Mouse (Mus musculus) limb, embryonic 14.5 days (tissue): ENCODE results near the gene Htra2. TPM values are rescaled to one million over a fixed set of nuclear protein-coding genes. Genes with fewer than 3 reads are reported as not detected.
A peak's percentile ranks its signal among the peaks of the same experiment; 100 is the strongest.

ENCODE experiments used
- ATAC-seq: fragments of 200-750 bp; cut with Nextera tagmentation; 2 replicates; pipeline ENCODE4 v1.8.0; 2017; ENCODE audit warnings: low read depth, moderate number of reproducible peaks, moderate TSS enrichment; ENCODE audit not compliant: low FRiP score
- DNase-seq: peaks from one replicate; pipeline ENCODE4 v3.0.0-alpha.2; 2015; ENCODE audit warnings: low spot score
- H3K27ac ChIP-seq: fragments of 300-500 bp; sonication (generic); replicated peaks from 2 replicates; pipeline ENCODE4 v1.5.1; 2014; ENCODE audit warnings: low read depth, mild to moderate bottlenecking, low read length, moderate library complexity, mixed read lengths
- H3K27me3 ChIP-seq: fragments of 300-500 bp; sonication (generic); 2 replicates; pipeline ENCODE4 v1.6.1; 2014; ENCODE audit warnings: low read length, mixed read lengths; ENCODE audit not compliant: control insufficient read depth, insufficient read depth
- H3K36me3 ChIP-seq: fragments of 300-500 bp; sonication (generic); 2 replicates; pipeline ENCODE4 v1.6.1; 2014; ENCODE audit warnings: mild to moderate bottlenecking, low read length, moderate library complexity, mixed read lengths; ENCODE audit not compliant: control insufficient read depth, insufficient read depth
- H3K4me1 ChIP-seq: fragments of 300-500 bp; sonication (generic); 2 replicates; pipeline ENCODE4 v1.6.1; 2014; ENCODE audit warnings: antibody characterized with exemption, low read length, mixed read lengths; ENCODE audit not compliant: control insufficient read depth, insufficient read depth
- H3K4me2 ChIP-seq: fragments of 300-500 bp; sonication (generic); replicated peaks from 2 replicates; pipeline ENCODE4 v1.6.1; 2014; ENCODE audit warnings: low read depth, mild to moderate bottlenecking, low read length, moderate library complexity; ENCODE audit not compliant: severe bottlenecking
- H3K4me3 ChIP-seq: fragments of 300-500 bp; sonication (generic); replicated peaks from 2 replicates; pipeline ENCODE4 v1.5.1; 2014; ENCODE audit warnings: low read length
- H3K9ac ChIP-seq: fragments of 300-500 bp; sonication (generic); 2 replicates; pipeline ENCODE4 v1.6.1; 2014; ENCODE audit warnings: mild to moderate bottlenecking, low read depth, low read length, moderate library complexity; ENCODE audit not compliant: severe bottlenecking
- H3K9me3 ChIP-seq: fragments of 300-500 bp; sonication (generic); 2 replicates; pipeline ENCODE4 v1.6.1; 2016; ENCODE audit warnings: low read length; ENCODE audit not compliant: control insufficient read depth
- POLR2A ChIP-seq: fragments of 200-500 bp; IDR thresholded peaks from 2 replicates; pipeline ENCODE4 v1.8.0; 2012; ENCODE audit warnings: inconsistent platforms, mild to moderate bottlenecking, moderate library complexity, borderline replicate concordance; ENCODE audit not compliant: insufficient read depth, insufficient read length; ENCODE audit errors: extremely low read depth
- WGBS: fragments of 180-500 bp; shearing (Covaris S2); extraction: QIAGEN DNeasy Blood & Tissue Kit; methylation state at CpG from one replicate; pipeline ENCODE4 v1.1.7; 2014; 5-methylcytosine and 5-hydroxymethylcytosine counted together
- polyA plus RNA-seq, 2 experiments: library from polyadenylated mRNA; depleted of rRNA in 1 of 2; stranded (reverse) in 1 of 2; unstranded in 1 of 2; fragments of >200 nt; fragmentation: Nextera tagmentation in 1 of 2; extraction: Ambion mirVana in 1 of 2; gene quantifications; 2 replicates each; pipeline versions ENCODE4 v1.2.1 to v1.2.3; 2012 to 2014

Htra2 gene
- polyA plus RNA-seq, 2 experiments: 48.4 to 99.8 TPM

- Histone ChIP-seq H3K9ac (peak within 1 kb of the TSS; percentile 9; the same call in 1 of the 2 replicates), H3K4me1 (peaks cover 8% of the 10 kb centered on the region; the same call in 1 of the 2 replicates), H3K27me3 (peaks cover 60% of the 10 kb centered on the region), H3K27ac (no peak within 1 kb of the TSS), H3K9me3 (no peaks in the 10 kb centered on the region), H3K4me2 (peak within 1 kb of the TSS; percentile 49), H3K4me3 (peak within 1 kb of the TSS; percentile 29), H3K36me3 (peaks cover 7% of the 10 kb centered on the region; the same call in 1 of the 2 replicates)
- TF ChIP-seq POLR2A: no peak
- ATAC-seq: no peak
- no peak for DNase-seq
- WGBS: 4% methylated on average over 42 of the region's 42 CpGs
Measured at GRCm38 (mm10) chr6:83086121-83087035, 31.3 kb upstream of the Htra2 start, which contains the start of gene Lbx2. Gene Lbx2 (plus strand): TSS chr6:83086367.

GRCm38 (mm10) chr6:83084477-83084876, 29.4 kb upstream of the Htra2 start:
- WGBS: 6% methylated on average over 6 of the region's 6 CpGs
- H3K9ac ChIP-seq: no peak overlapping the region
- no peak overlapping the region for H3K27ac ChIP-seq
- no peak overlapping the region for H3K4me2 ChIP-seq
- H3K27me3 ChIP-seq: peaks cover 60% of the 10 kb centered on the region
- H3K36me3 ChIP-seq: peaks cover 26% of the 10 kb centered on the region
- no peak for TF ChIP-seq POLR2A
- DNase-seq (no peak), ATAC-seq (no peak)
- H3K9me3 ChIP-seq: no peaks in the 10 kb centered on the region
- no peak overlapping the region for H3K4me3 ChIP-seq
- H3K4me1 ChIP-seq: peaks cover 8% of the 10 kb centered on the region; the same call in 1 of the 2 replicates

GRCm38 (mm10) chr6:83083497-83083896, 28.4 kb upstream of the Htra2 start:
- H3K4me1 ChIP-seq: peaks cover 12% of the 10 kb centered on the region; the same call in 1 of the 2 replicates
- no peak overlapping the region for H3K4me2 ChIP-seq
- H3K4me3 ChIP-seq: no peak overlapping the region
- peaks cover 26% of the 10 kb centered on the region for H3K36me3 ChIP-seq
- DNase-seq (no peak), ATAC-seq (no peak)
- H3K27me3 ChIP-seq: peaks cover 52% of the 10 kb centered on the region
- WGBS: 29% methylated on average over 5 of the region's 5 CpGs
- H3K9ac ChIP-seq: peak overlapping the region; percentile 2; the same call in 1 of the 2 replicates
- no peak overlapping the region for H3K27ac ChIP-seq
- H3K9me3 ChIP-seq: no peaks in the 10 kb centered on the region
- no peak for TF ChIP-seq POLR2A

GRCm38 (mm10) chr6:83080210-83080609, 25.1 kb upstream of the Htra2 start:
- ATAC-seq (no peak), DNase-seq (no peak)
- no peak overlapping the region for H3K27ac ChIP-seq
- TF ChIP-seq POLR2A: no peak
- no peak overlapping the region for H3K9ac ChIP-seq
- WGBS: 96% methylated on average over 5 of the region's 5 CpGs
- peaks cover 26% of the 10 kb centered on the region for H3K36me3 ChIP-seq
- H3K4me3 ChIP-seq: no peak overlapping the region
- no peaks in the 10 kb centered on the region for H3K9me3 ChIP-seq
- peaks cover 28% of the 10 kb centered on the region for H3K27me3 ChIP-seq
- H3K4me2 ChIP-seq: no peak overlapping the region
- H3K4me1 ChIP-seq: 0 out of 2 replicates have a peak, but pooled peaks cover 5% of the 10 kb centered on the region

- DNase-seq (peak; percentile 88), ATAC-seq (peak; percentile 95)
- peak overlapping the region; percentile 82 for H3K27ac ChIP-seq
- H3K4me3 ChIP-seq: peak overlapping the region; percentile 78
- 0 out of 2 replicates have a peak, but pooled peaks cover 5% of the 10 kb centered on the region for H3K4me1 ChIP-seq
- no peaks in the 10 kb centered on the region for H3K9me3 ChIP-seq
- peak overlapping the region; percentile 75 for H3K4me2 ChIP-seq
- under 1% methylated on average over 46 of the region's 46 CpGs for WGBS
- H3K9ac ChIP-seq: peak overlapping the region; percentile 73
- H3K36me3 ChIP-seq: peaks cover 26% of the 10 kb centered on the region
- peak; percentile 28; the same call in 1 of the 2 replicates for TF ChIP-seq POLR2A
- H3K27me3 ChIP-seq: peaks cover 24% of the 10 kb centered on the region
Measured at GRCm38 (mm10) chr6:83078324-83078858, 23.3 kb upstream of the Htra2 start.
